Mouse (Mus musculus): ENCODE measurements around the gene Polr1a.

Polr1a gene

GRCm38 (mm10) chr6:71949721-71950120 is 40.9 kb downstream of the Polr1a start:
- no peak for DNase-seq (ENCODE audit: extremely low spot score)

GRCm38 (mm10) chr6:71950592-71950991 is 41.7 kb downstream of the Polr1a start:
- DNase-seq (ENCODE audit: extremely low spot score), result no peak

GRCm38 (mm10) chr6:71951192-71951591 is 42.3 kb downstream of the Polr1a start:
- no peak for DNase-seq (ENCODE audit: extremely low spot score)

GRCm38 (mm10) chr6:71962119-71962518 is 53.3 kb downstream of the Polr1a start:
- no peak for DNase-seq (ENCODE audit: extremely low spot score)

- DNase-seq (ENCODE audit: extremely low spot score), result no peak
Observed at GRCm38 (mm10) chr6:71962706-71963105, 53.9 kb downstream of the Polr1a start.

GRCm38 (mm10) chr6:71963561-71963960 is 54.7 kb downstream of the Polr1a start:
- DNase-seq (ENCODE audit: extremely low spot score), result no peak

- no peak for DNase-seq (ENCODE audit: extremely low spot score)
Observed at GRCm38 (mm10) chr6:71966683-71967303, 57.9 kb downstream of the Polr1a start.

- DNase-seq (ENCODE audit: extremely low spot score), result no peak
Observed at GRCm38 (mm10) chr6:71967847-71968246, 59.0 kb downstream of the Polr1a start.

GRCm38 (mm10) chr6:71969459-71969858 is 60.6 kb downstream of the Polr1a start:
- DNase-seq (ENCODE audit: extremely low spot score), result no peak

- DNase-seq (ENCODE audit: extremely low spot score), result no peak
Observed at GRCm38 (mm10) chr6:71970154-71970553, 61.3 kb downstream of the Polr1a start.

- no peak for DNase-seq (ENCODE audit: extremely low spot score)
Observed at GRCm38 (mm10) chr6:71976592-71976991, 67.7 kb downstream of the Polr1a start.

- no peak for DNase-seq (ENCODE audit: extremely low spot score)
Observed at GRCm38 (mm10) chr6:71980165-71980564, 71.3 kb downstream of the Polr1a start.

GRCm38 (mm10) chr6:71980587-71980986 is 71.7 kb downstream of the Polr1a start:
- no peak for DNase-seq (ENCODE audit: extremely low spot score)

- DNase-seq (ENCODE audit: extremely low spot score), result no peak
Observed at GRCm38 (mm10) chr6:71981450-71981849, 72.6 kb downstream of the Polr1a start.

- DNase-seq (ENCODE audit: extremely low spot score), result no peak
Observed at GRCm38 (mm10) chr6:71985984-71986383, 77.1 kb downstream of the Polr1a start.

- DNase-seq (ENCODE audit: extremely low spot score), result peak; percentile 19
Observed at GRCm38 (mm10) chr6:71987546-71988248, 78.8 kb downstream of the Polr1a start.

- DNase-seq (ENCODE audit: extremely low spot score), result peak; percentile 68
Observed at GRCm38 (mm10) chr6:71989647-71990351, 80.9 kb downstream of the Polr1a start.

- DNase-seq (ENCODE audit: extremely low spot score), result peak; percentile 35
Observed at GRCm38 (mm10) chr6:71990371-71990837, 81.6 kb downstream of the Polr1a start.

- DNase-seq (ENCODE audit: extremely low spot score), result peak; percentile 26
Observed at GRCm38 (mm10) chr6:71991190-71991932, 82.5 kb downstream of the Polr1a start.

- no peak for DNase-seq (ENCODE audit: extremely low spot score)
Observed at GRCm38 (mm10) chr6:71991933-71992325, 83.1 kb downstream of the Polr1a start.

- DNase-seq (ENCODE audit: extremely low spot score), result no peak
Observed at GRCm38 (mm10) chr6:71994004-71994403, 85.2 kb downstream of the Polr1a start.

GRCm38 (mm10) chr6:71995081-71995480 is 86.2 kb downstream of the Polr1a start:
- no peak for DNase-seq (ENCODE audit: extremely low spot score)
